Mouse (Mus musculus) myocyte (in vitro differentiated cells): Measurements from ENCODE around the gene Igsf8. TPM values are rescaled to one million over a fixed set of nuclear protein-coding genes. Genes with fewer than 3 reads are reported as not detected.

Source experiments
- H3K27me3 ChIP-seq: one replicate; pipeline ENCODE4 v1.6.1; 2011; ENCODE audit not compliant: control insufficient read depth, insufficient read depth, insufficient read length
- H3K36me3 ChIP-seq: one replicate; pipeline ENCODE4 v1.6.1; 2011; ENCODE audit not compliant: control insufficient read depth, insufficient read depth
- H3K4me2 ChIP-seq: one replicate; pipeline ENCODE4 v1.6.1; 2011; ENCODE audit warnings: low read depth, control low read depth
- H3K4me3 ChIP-seq: one replicate; pipeline ENCODE4 v1.5.1; 2011; ENCODE audit warnings: mild to moderate bottlenecking, control low read depth, moderate library complexity
- H3K79me2 ChIP-seq: one replicate; pipeline ENCODE4 v1.6.1; 2011; ENCODE audit not compliant: control insufficient read depth, insufficient read depth
- H3ac ChIP-seq: one replicate; pipeline ENCODE4 v1.6.1; 2011; ENCODE audit not compliant: control insufficient read depth, insufficient read length
- CEBPB ChIP-seq: IDR thresholded peaks from 2 replicates; pipeline ENCODE4 v1.6.1; 2011; ENCODE audit warnings: mild to moderate bottlenecking, moderate library complexity; ENCODE audit not compliant: poor library complexity, insufficient read depth, severe bottlenecking
- E2F4 ChIP-seq: IDR thresholded peaks from one replicate; pipeline ENCODE4 v1.6.1; 2011; ENCODE audit warnings: mild to moderate bottlenecking, control low read depth, moderate library complexity; ENCODE audit not compliant: insufficient read depth
- MAX ChIP-seq: IDR thresholded peaks from one replicate; pipeline ENCODE4 v1.6.1; 2011; ENCODE audit warnings: low read depth, mild to moderate bottlenecking, control low read depth
- MYOD1 ChIP-seq, 3 experiments: IDR thresholded peaks; one replicate each; pipeline ENCODE4 v1.6.1; 2011; ENCODE audit warnings: control low read depth in 2 of 3, low read depth in 2 of 3, mild to moderate bottlenecking in 2 of 3, moderate library complexity in 1 of 3; ENCODE audit not compliant: insufficient read length in 2 of 3, control insufficient read depth in 1 of 3
- MYOG ChIP-seq, 3 experiments: IDR thresholded peaks; one replicate each; pipeline ENCODE4 v1.6.1; 2011; ENCODE audit warnings: control low read depth in 2 of 3, low read depth in 2 of 3, mild to moderate bottlenecking in 2 of 3; ENCODE audit not compliant: insufficient read length in 2 of 3, control insufficient read depth in 1 of 3, insufficient read depth in 1 of 3
- POLR2A ChIP-seq: IDR thresholded peaks from one replicate; pipeline ENCODE4 v1.6.1; 2011; ENCODE audit warnings: low read depth, mild to moderate bottlenecking, control low read depth, moderate library complexity; ENCODE audit not compliant: insufficient read length
- POLR2AphosphoS2 ChIP-seq: IDR thresholded peaks from one replicate; pipeline ENCODE4 v1.6.1; 2011; ENCODE audit warnings: low read depth, control low read depth; ENCODE audit not compliant: insufficient read length
- REST ChIP-seq: IDR thresholded peaks from one replicate; pipeline ENCODE4 v1.6.1; 2011; ENCODE audit warnings: mild to moderate bottlenecking, control low read depth, moderate library complexity; ENCODE audit not compliant: insufficient read depth, insufficient read length
- SRF ChIP-seq: IDR thresholded peaks from one replicate; pipeline ENCODE4 v1.6.1; 2011; ENCODE audit warnings: low read depth; ENCODE audit not compliant: control insufficient read depth, insufficient read length
- TCF12 ChIP-seq: IDR thresholded peaks from one replicate; pipeline ENCODE4 v1.6.1; 2011; ENCODE audit warnings: mild to moderate bottlenecking, control low read depth; ENCODE audit not compliant: poor library complexity, insufficient read depth, severe bottlenecking
- TCF3 ChIP-seq: IDR thresholded peaks from one replicate; pipeline ENCODE4 v1.6.1; 2011; ENCODE audit warnings: low read depth, control low read depth; ENCODE audit not compliant: insufficient read length
- USF1 ChIP-seq: IDR thresholded peaks from one replicate; pipeline ENCODE4 v1.6.1; 2011; ENCODE audit warnings: low read depth, mild to moderate bottlenecking, control low read depth, moderate library complexity
- polyA plus RNA-seq: library from polyadenylated mRNA; unstranded; fragments of >200 nt; fragmentation: generic; extraction: Trizol; gene quantifications from one replicate; pipeline ENCODE4 v1.2.1, GENCODE M21; 2012; ENCODE audit warnings: missing spikeins

Gene Igsf8
- polyA plus RNA-seq, 1 experiment: 79.7 TPM

GRCm38 (mm10) chr1:172305153-172305552 lies 43.7 kb downstream of the Igsf8 start:
- H3K4me2 ChIP-seq: no peak overlapping the region
- no peaks in the 10 kb centered on the region for H3K27me3 ChIP-seq
- no peaks in the 10 kb centered on the region for H3K36me3 ChIP-seq
- no peak for TF ChIP-seq MYOD1 (IDR thresholded peaks at IDR 0.05; ENCODE audit: control insufficient read depth in 1 of 3, insufficient read length in 2 of 3, low read depth in 2 of 3)
- no peak for TF ChIP-seq SRF
- no peak for TF ChIP-seq E2F4
- TF ChIP-seq POLR2AphosphoS2: no peak
- no peak for TF ChIP-seq MAX
- TF ChIP-seq CEBPB: no peak
- no peak for TF ChIP-seq TCF3
- no peak for TF ChIP-seq POLR2A
- TF ChIP-seq MYOG (IDR thresholded peaks at IDR 0.05; ENCODE audit: control insufficient read depth in 1 of 3, insufficient read depth in 1 of 3, insufficient read length in 2 of 3, low read depth in 2 of 3): no peak
- TF ChIP-seq REST: no peak
- TF ChIP-seq TCF12: no peak
- no peak for TF ChIP-seq USF1
- no peak overlapping the region for H3ac ChIP-seq
- H3K79me2 ChIP-seq: no peaks in the 10 kb centered on the region
- H3K4me3 ChIP-seq: no peak overlapping the region

DNA sequence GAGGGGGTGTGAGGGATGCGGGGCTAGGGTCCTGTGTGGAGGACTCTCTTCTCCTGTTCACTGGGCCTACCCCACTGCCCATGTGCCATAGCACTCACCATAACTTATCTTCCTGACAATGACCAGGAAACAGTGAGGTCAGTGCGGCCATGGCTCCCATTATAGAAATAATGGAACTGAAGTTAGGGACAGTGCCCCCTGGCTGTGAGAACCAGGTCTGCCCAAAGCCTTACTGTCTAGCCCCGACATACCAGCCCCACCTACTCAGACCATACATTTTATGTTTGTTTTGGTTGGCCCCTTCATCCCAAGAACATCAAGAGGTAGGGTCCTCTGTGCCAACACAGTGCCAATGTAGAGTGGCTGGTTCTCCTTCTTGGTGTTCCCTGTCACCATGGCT lies 44.2 kb downstream of the Igsf8 start:
- no peak for TF ChIP-seq E2F4
- TF ChIP-seq MAX: no peak
- TF ChIP-seq REST: no peak
- no peak for TF ChIP-seq MYOD1 (IDR thresholded peaks at IDR 0.05; ENCODE audit: control insufficient read depth in 1 of 3, insufficient read length in 2 of 3, low read depth in 2 of 3)
- TF ChIP-seq CEBPB: no peak
- TF ChIP-seq USF1: no peak
- TF ChIP-seq TCF3: no peak
- no peak for TF ChIP-seq SRF
- no peak for TF ChIP-seq MYOG (IDR thresholded peaks at IDR 0.05; ENCODE audit: control insufficient read depth in 1 of 3, insufficient read depth in 1 of 3, insufficient read length in 2 of 3, low read depth in 2 of 3)
- no peak for TF ChIP-seq TCF12
- no peak for TF ChIP-seq POLR2AphosphoS2
- TF ChIP-seq POLR2A: no peak
- no peaks in the 10 kb centered on the region for H3K79me2 ChIP-seq
- peak overlapping the region; percentile 49 for H3K4me2 ChIP-seq
- no peaks in the 10 kb centered on the region for H3K36me3 ChIP-seq
- H3ac ChIP-seq: no peak overlapping the region
- no peak overlapping the region for H3K4me3 ChIP-seq
- no peaks in the 10 kb centered on the region for H3K27me3 ChIP-seq

- Histone ChIP-seq H3K36me3 (no peaks in the 10 kb centered on the region), H3K4me3 (no peak overlapping the region), H3ac (no peak overlapping the region), H3K27me3 (no peaks in the 10 kb centered on the region), H3K79me2 (no peaks in the 10 kb centered on the region), H3K4me2 (peak overlapping the region; percentile 49)
- no peak for TF ChIP-seq E2F4
- TF ChIP-seq MYOD1 (IDR thresholded peaks at IDR 0.05; ENCODE audit: control insufficient read depth in 1 of 3, insufficient read length in 2 of 3, low read depth in 2 of 3): peak in 2 of 3 experiments; percentile 34 to 53
Observed at GRCm38 (mm10) chr1:172306196-172306595, 44.8 kb downstream of the Igsf8 start.

GRCm38 (mm10) chr1:172306885-172307284 lies 45.4 kb downstream of the Igsf8 start:
- H3K36me3 ChIP-seq: no peaks in the 10 kb centered on the region
- TF ChIP-seq TCF12 (no peak), POLR2AphosphoS2 (no peak), TCF3 (no peak), E2F4 (no peak), MYOD1 (IDR thresholded peaks at IDR 0.05; ENCODE audit: control insufficient read depth in 1 of 3, insufficient read length in 2 of 3, low read depth in 2 of 3) (no peak), SRF (no peak), MYOG (IDR thresholded peaks at IDR 0.05; ENCODE audit: control insufficient read depth in 1 of 3, insufficient read depth in 1 of 3, insufficient read length in 2 of 3, low read depth in 2 of 3) (no peak), REST (no peak), MAX (no peak), POLR2A (no peak)
- H3K4me3 ChIP-seq: no peak overlapping the region
- H3K79me2 ChIP-seq: no peaks in the 10 kb centered on the region
- H3K27me3 ChIP-seq: no peaks in the 10 kb centered on the region
- no peak overlapping the region for H3K4me2 ChIP-seq
- H3ac ChIP-seq: no peak overlapping the region

DNA sequence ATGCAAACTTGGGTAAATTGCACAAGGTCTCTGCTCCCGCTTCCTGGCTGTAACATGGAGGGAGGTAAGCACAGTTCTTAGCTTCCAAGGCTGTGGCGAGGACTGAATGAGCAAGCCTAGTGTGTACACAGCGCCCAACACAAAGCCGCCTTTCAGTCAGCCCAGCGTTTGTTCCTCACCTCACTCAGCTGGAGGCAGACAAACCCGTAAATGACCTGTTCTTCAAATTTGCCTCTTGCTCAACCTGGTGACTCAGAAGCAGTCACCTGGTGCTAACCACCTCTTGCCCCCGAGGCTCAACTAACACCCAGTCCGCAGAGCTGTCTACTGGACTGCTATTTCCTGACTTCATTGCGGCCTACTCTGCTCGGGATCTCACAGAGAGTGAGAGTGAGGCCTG lies 46.5 kb downstream of the Igsf8 start:
- TF ChIP-seq USF1 (no peak), MYOG (IDR thresholded peaks at IDR 0.05; ENCODE audit: control insufficient read depth in 1 of 3, insufficient read depth in 1 of 3, insufficient read length in 2 of 3, low read depth in 2 of 3) (no peak), POLR2AphosphoS2 (no peak), POLR2A (no peak), MAX (no peak), MYOD1 (IDR thresholded peaks at IDR 0.05; ENCODE audit: control insufficient read depth in 1 of 3, insufficient read length in 2 of 3, low read depth in 2 of 3) (no peak)
- H3ac ChIP-seq: no peak overlapping the region
- no peak overlapping the region for H3K4me3 ChIP-seq
- H3K27me3 ChIP-seq: no peaks in the 10 kb centered on the region
- no peaks in the 10 kb centered on the region for H3K79me2 ChIP-seq
- no peak overlapping the region for H3K4me2 ChIP-seq
- H3K36me3 ChIP-seq: no peaks in the 10 kb centered on the region
